Mouse (Mus musculus): ENCODE measurements at regions not wholly inside any gene's neighbourhood (a gene's known extent, or its start where the extent isn't known, plus 50 kb on each side); places are given as distances from the start of the nearest gene placed in this dataset.
A peak's percentile ranks its signal among the peaks of the same experiment; 100 is the strongest.
"Not testable (repeated sequence)": the region's sequence is repeated elsewhere in the genome, so short reads cannot be mapped to it uniquely, and the experiment has no call there.

DNA sequence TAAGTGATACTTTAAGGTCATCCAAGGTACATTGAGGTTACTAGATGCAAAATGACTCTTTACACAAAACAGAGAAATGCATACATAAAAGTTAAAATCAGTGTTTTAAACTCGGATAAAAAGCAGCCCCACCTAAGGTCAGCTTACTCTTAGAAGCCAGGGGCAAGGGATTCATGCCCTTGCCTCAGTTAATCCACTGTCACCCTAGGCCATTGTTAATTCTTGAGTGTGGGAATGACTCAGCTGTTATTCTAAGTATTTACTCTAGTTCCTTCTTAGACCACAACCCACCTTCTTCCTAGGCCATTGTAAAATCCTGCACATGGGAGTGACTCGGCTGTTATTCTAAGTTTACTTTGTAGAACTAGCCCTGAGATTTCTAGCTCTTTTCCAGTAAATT, 64.1 kb upstream of the Ces1h start:
- CTCF ChIA-PET, result interaction anchor here (1.2 kb wide), 1 partner anchor 13 kb away, joined by 4 read pairs; no protein-coding TSS in a partner anchor
- DNase-seq (ENCODE audit: low read depth, low spot score); ATAC-seq; in situ Hi-C loops (cut with MboI; ENCODE audit: low pct_unique_long_range_greater_than_20kb); POLR2A ChIA-PET; H3K27me3 ChIP-seq: not testable (repeated sequence)

- in situ Hi-C loops (cut with MboI; ENCODE audit: low pct_unique_long_range_greater_than_20kb), result no loop called here
- peaks cover 8% of the 10 kb centered on the region for H3K27me3 ChIP-seq
- no peak for TF ChIP-seq CTCF (IDR thresholded peaks at IDR 0.05)
- DNase-seq (ENCODE audit: low read depth, low spot score), result no peak
- CTCF ChIA-PET, result no interaction called here
- POLR2A ChIA-PET, result no interaction called here
- ATAC-seq, result no peak
Measured at GRCm38 (mm10) chr8:93441936-93442335, 62.4 kb upstream of the Ces1h start.

- in situ Hi-C loops (cut with MboI; ENCODE audit: low pct_unique_long_range_greater_than_20kb); CTCF ChIA-PET; ATAC-seq; H3K27me3 ChIP-seq; DNase-seq (ENCODE audit: low read depth, low spot score); POLR2A ChIA-PET: not testable (repeated sequence)
Measured at GRCm38 (mm10) chr8:93436586-93436985, 57.1 kb upstream of the Ces1h start.

DNA sequence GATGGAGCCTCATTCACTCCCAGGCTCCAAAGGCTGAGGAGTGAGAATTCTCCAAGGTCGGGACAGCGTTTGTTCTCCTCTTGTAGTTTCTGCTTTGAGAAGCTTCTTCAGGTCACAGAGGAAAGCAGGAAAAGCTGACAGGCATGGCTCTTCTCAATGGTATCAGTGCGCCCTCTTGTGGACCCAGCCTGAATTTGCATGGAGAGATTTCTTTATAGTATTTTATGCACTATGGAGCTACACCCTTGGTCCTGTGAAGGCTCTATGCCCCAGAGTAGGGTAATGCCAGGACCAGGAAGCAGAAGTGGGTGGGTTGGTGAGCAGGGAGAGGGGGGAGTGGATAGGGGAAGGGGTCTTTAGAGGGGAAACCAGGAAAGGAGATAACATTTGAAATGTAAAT, 51.1 kb upstream of the Ces1h start:
- TF ChIP-seq CTCF (IDR thresholded peaks at IDR 0.05), result peak; percentile 80
- in situ Hi-C loops (cut with MboI; ENCODE audit: low pct_unique_long_range_greater_than_20kb), result no loop called here
- POLR2A ChIA-PET, result no interaction called here
- ATAC-seq (no peak), DNase-seq (ENCODE audit: low read depth, low spot score) (no peak)
- CTCF ChIA-PET, result interaction anchor here (0.7 to 2.2 kb wide), 8 partner anchors 13 to 420 kb away, joined by 3 to 6 read pairs (median 4); no protein-coding TSS in a partner anchor
- H3K27me3 ChIP-seq, result peaks cover 7% of the 10 kb centered on the region

Measured in Patski (cell line).